Mouse (Mus musculus) kidney, postnatal 0 days (tissue): ENCODE results near the gene Adamts1. TPM values are rescaled to one million over a fixed set of nuclear protein-coding genes. Genes with fewer than 3 reads are reported as not detected.

Source experiments
- ATAC-seq: fragments of 200-750 bp; cut with Nextera tagmentation; replicated peaks from 2 replicates; pipeline ENCODE4 v1.8.0; 2017; ENCODE audit warnings: low read depth, moderate number of reproducible peaks, moderate TSS enrichment, moderate library complexity; ENCODE audit not compliant: low FRiP score
- DNase-seq: peaks from one replicate; pipeline ENCODE4 v3.0.0-alpha.2; 2016; ENCODE audit warnings: low spot score
- H3K27ac ChIP-seq: fragments of 300-500 bp; sonication (generic); 2 replicates; pipeline ENCODE4 v1.5.1; 2014; ENCODE audit warnings: mild to moderate bottlenecking
- H3K27me3 ChIP-seq: fragments of 300-500 bp; sonication (generic); 2 replicates; pipeline ENCODE4 v1.6.1; 2014; ENCODE audit warnings: low read length, mixed read lengths; ENCODE audit not compliant: insufficient read depth
- H3K36me3 ChIP-seq: fragments of 300-500 bp; sonication (generic); 2 replicates; pipeline ENCODE4 v1.6.1; 2014; ENCODE audit warnings: low read length, mixed read lengths; ENCODE audit not compliant: insufficient read depth
- H3K4me1 ChIP-seq: fragments of 300-500 bp; sonication (generic); replicated peaks from 2 replicates; pipeline ENCODE4 v1.6.1; 2014; ENCODE audit warnings: antibody characterized with exemption, low read length, mixed read lengths; ENCODE audit not compliant: insufficient read depth
- H3K4me2 ChIP-seq: fragments of 300-500 bp; sonication (generic); 2 replicates; pipeline ENCODE4 v1.6.1; 2014; ENCODE audit warnings: mild to moderate bottlenecking, low read length, moderate library complexity, mixed read lengths
- H3K4me3 ChIP-seq: fragments of 300-500 bp; sonication (generic); replicated peaks from 2 replicates; pipeline ENCODE4 v1.5.1; 2014; ENCODE audit warnings: low read depth, low read length
- H3K9ac ChIP-seq: fragments of 300-500 bp; sonication (generic); 2 replicates; pipeline ENCODE4 v1.6.1; 2014; ENCODE audit warnings: low read depth, low read length
- H3K9me3 ChIP-seq: fragments of 300-500 bp; sonication (generic); replicated peaks from 2 replicates; pipeline ENCODE4 v1.6.1; 2016; ENCODE audit warnings: low read length, inconsistent platforms, mixed read lengths
- CTCF ChIP-seq: IDR thresholded peaks from 2 replicates; pipeline ENCODE4 v1.5.1; 2016; ENCODE audit warnings: antibody characterized with exemption, low read depth, mild to moderate bottlenecking, moderate library complexity
- whole genome bisulfite sequencing: fragments of 180-500 bp; shearing (Covaris S2); extraction: QIAGEN DNeasy Blood & Tissue Kit; methylation state at CpG from one replicate; pipeline ENCODE4 v1.1.7; 2014; 5-methylcytosine and 5-hydroxymethylcytosine counted together
- polyA plus RNA-seq: library from polyadenylated mRNA; unstranded; fragments of >200 nt; fragmentation: Nextera tagmentation; extraction: Ambion mirVana; gene quantifications from 2 replicates; pipeline ENCODE4 v1.2.1, GENCODE M21; 2015

Adamts1 gene
- polyA plus RNA-seq, 1 experiment from 2014 or later = 75.9 TPM

DNA sequence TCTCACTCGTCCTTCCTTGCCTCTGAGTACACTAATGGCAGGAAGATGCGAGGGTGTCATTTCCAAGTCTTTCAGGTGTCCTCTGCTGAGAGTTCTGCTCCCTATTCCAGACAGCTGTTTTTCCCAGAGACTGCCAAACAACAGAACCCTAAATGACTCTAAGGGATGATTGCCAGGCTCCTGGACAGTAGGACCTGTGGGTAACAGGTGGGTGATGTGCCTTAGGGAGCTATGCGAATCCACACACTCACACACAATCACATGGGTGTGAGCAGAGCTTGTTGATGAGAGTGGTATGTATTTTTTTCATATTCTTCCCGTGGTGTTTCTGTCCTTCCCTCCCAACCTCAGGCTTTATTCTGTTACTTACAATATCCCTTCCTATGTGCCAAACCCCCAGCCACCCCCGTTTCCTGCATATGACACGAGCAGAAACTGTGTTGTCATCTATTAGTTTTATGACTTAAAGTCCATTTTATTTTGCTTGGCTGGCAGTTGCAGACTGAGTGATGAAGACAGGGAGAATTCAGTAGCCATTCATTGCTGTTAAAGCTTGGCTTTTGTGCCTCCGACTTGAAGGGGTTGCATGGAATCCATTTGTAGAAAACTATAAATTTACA is 41.8 kb downstream of the Adamts1 start:
- no peaks in the 10 kb centered on the region for H3K27me3 ChIP-seq
- no peaks in the 10 kb centered on the region for H3K9me3 ChIP-seq
- no peak for ATAC-seq

DNA sequence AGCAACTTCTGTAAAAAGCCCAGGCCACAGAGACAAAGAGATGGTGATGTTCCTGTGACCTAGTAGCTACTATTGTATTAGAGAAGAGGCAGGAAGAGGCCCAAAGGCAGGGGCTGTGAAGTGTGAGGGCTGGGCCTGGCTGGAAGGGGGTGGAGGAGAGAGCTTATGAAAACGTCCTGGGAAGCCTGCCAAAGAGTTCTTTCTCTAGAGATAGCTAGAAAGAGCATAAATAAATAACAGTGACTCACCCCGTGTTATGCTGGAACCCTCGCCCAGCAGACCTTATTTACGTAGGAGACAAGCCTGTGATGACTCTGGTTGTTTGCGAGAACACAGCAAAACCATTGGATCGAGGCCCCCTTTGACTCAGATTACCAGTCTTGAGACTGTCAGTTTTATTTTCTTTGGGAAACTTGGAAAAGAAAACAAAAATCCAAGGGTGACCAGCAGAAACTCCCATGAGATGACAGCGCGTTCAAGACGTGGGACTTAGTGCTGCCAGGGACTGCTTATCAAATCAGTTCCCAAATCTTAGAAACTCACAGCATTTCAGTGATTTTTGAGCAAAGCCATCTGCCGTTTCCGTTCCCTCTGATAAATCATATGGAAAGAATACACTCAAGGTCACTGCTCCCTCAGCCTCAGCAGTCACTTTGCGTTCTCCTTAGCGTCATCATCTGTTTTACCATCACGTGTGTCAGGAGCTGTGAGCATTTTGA is 46.7 kb downstream of the Adamts1 start:
- peak; percentile 98 for DNase-seq
- no peaks in the 10 kb centered on the region for H3K9me3 ChIP-seq
- no peak overlapping the region for H3K4me2 ChIP-seq
- WGBS = 17% methylated on average over 14 of the region's 14 CpGs
- peak; percentile 91 for ATAC-seq
- peak overlapping the region; percentile 19; the same call in 1 of the 2 replicates for H3K27ac ChIP-seq
- H3K27me3 ChIP-seq = no peaks in the 10 kb centered on the region
- no peak overlapping the region for H3K4me3 ChIP-seq
- no peak for TF ChIP-seq CTCF
- no peaks in the 10 kb centered on the region for H3K4me1 ChIP-seq
- no peaks in the 10 kb centered on the region for H3K36me3 ChIP-seq
- no peak overlapping the region for H3K9ac ChIP-seq

More for the DNA sequence above, 41.8 kb downstream of the Adamts1 start:
- Histone ChIP-seq H3K4me3 (no peak overlapping the region), H3K9ac (no peak overlapping the region), H3K36me3 (no peaks in the 10 kb centered on the region), H3K4me1 (no peaks in the 10 kb centered on the region), H3K4me2 (no peak overlapping the region), H3K27ac (no peak overlapping the region)
- DNase-seq = peak; percentile 72
- WGBS = 57% methylated on average over 7 of the region's 7 CpGs
- TF ChIP-seq CTCF = no peak

DNA sequence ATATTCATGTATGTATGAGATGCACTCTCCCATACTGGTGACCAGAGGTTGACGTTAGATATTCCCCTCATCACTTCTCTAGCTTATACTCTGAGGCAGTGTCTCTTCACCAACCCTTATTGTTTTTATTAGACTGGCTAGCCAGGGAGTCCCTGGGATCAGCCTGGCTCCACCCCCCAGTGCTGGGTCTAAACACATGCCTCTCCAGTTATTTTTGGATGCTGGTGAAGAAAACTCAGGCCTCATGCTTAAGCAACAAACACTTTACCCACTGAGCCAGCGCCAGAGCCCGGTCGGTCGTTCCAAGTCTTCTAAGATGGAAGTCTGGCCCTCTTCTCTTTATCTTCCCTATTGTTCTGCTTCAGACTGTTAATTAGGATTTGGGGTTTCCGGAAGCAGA is 53.6 kb downstream of the Adamts1 start:
- Histone ChIP-seq H3K4me1 (no peaks in the 10 kb centered on the region), H3K27ac (no peak overlapping the region), H3K27me3 (no peaks in the 10 kb centered on the region), H3K36me3 (no peaks in the 10 kb centered on the region), H3K9ac (no peak overlapping the region), H3K9me3 (no peaks in the 10 kb centered on the region), H3K4me2 (no peak overlapping the region), H3K4me3 (no peak overlapping the region)
- no peak for TF ChIP-seq CTCF
- 87% methylated on average over 6 of the region's 6 CpGs for WGBS
- DNase-seq (no peak), ATAC-seq (no peak)

DNA sequence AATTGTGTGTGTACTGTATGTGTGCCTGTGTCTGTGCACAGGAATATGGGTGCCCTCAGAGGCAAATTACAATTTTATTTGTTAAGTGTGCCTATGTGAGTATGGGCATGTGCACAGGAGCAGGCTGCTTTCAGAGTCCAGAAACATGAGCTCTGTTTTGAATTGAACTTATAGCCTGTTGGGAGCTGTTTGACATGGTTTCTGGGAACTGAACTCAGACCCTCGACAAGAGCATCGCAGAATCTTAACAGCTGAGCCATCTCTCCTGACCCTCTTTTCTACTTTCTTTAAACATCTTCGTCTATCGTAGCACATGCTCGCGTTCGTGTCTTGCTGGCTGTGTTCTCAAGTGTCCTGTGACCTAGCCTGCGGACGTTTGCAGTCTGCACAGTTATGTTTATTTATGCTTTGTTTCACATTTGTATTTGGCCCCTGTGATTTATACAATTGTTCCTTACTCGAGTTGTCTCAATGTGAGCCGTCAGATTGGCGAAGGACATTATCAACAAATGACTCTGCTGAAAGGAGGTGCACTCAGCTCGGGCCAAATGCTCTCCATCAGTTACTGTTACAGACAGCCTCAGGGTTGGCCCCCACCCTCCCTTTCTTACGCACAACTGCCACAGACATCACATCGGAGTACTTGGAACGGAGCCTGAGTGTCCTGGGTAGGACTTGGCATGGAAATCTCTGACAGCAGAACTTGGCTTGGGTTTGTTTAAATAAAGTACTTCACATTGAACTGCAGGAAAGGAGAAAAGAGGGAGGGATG is 55.1 kb downstream of the Adamts1 start:
- no peak overlapping the region for H3K4me2 ChIP-seq
- no peak overlapping the region; the same call in 1 of the 2 replicates for H3K27ac ChIP-seq
- H3K9ac ChIP-seq = no peak overlapping the region

DNA sequence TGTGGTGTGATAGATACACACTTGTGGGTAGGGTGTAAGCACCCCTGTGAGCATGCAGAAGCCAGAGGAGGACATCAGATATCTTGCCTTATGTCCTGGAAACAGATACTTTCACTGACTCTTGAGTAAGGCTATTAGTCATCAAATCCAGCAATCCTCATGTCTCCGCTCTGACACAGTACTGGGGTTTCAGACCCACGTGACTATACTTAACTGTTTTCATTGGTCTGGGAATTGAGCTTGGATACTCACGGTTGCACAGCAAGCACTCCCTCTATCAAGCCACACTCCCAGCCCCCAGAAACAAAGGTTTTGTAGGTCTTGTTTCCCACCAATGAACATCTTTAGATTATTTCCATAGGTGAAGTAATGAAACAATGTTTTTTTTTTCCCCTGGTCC is 56.5 kb downstream of the Adamts1 start:
- ATAC-seq (no peak), DNase-seq (no peak)
- 70% methylated on average over 3 of the region's 3 CpGs for WGBS
- H3K4me1 ChIP-seq = no peaks in the 10 kb centered on the region
- H3K36me3 ChIP-seq = no peaks in the 10 kb centered on the region
- H3K27ac ChIP-seq = no peak overlapping the region
- H3K27me3 ChIP-seq = no peaks in the 10 kb centered on the region
- no peak overlapping the region for H3K9ac ChIP-seq
- no peak overlapping the region for H3K4me3 ChIP-seq
- no peak for TF ChIP-seq CTCF
- H3K4me2 ChIP-seq = no peak overlapping the region
- no peaks in the 10 kb centered on the region for H3K9me3 ChIP-seq

More for the DNA sequence above, 55.1 kb downstream of the Adamts1 start:
- Histone ChIP-seq H3K9me3 (no peaks in the 10 kb centered on the region), H3K4me3 (no peak overlapping the region), H3K4me1 (no peaks in the 10 kb centered on the region), H3K27me3 (no peaks in the 10 kb centered on the region), H3K36me3 (no peaks in the 10 kb centered on the region)
- 47% methylated on average over 16 of the region's 16 CpGs for WGBS
- DNase-seq (peak; percentile 66), ATAC-seq (no peak)
- no peak for TF ChIP-seq CTCF

Other genes starting within 250 kb of the Adamts1 start
- gene Cyyr1, start 249.7 kb downstream of the Adamts1 start, polyA plus RNA-seq = 5.6 and 5.8 TPM in 2 replicates
- 5.9 and 6.4 TPM in 2 replicates for gene Adamts5, start 98.7 kb upstream of the Adamts1 start, polyA plus RNA-seq